Mouse (Mus musculus) E14TG2a.4 (cell line): ENCODE results near the gene Il17f.

Experiments
- CTCF ChIP-seq: conservative IDR thresholded peaks from 2 replicates; pipeline ENCODE4 v1.5.1; 2014; ENCODE audit warnings: low read length
- NANOG ChIP-seq: IDR thresholded peaks from 2 replicates; pipeline ENCODE4 v1.6.1; 2014; ENCODE audit warnings: borderline replicate concordance, low read length, mixed read lengths
- POU5F1 ChIP-seq: IDR thresholded peaks from 2 replicates; pipeline ENCODE4 v1.6.1; 2014; ENCODE audit warnings: low read length, borderline replicate concordance

GRCm38 (mm10) chr1:20759799-20760198, 30.6 kb downstream of the Il17f start:
- TF ChIP-seq CTCF = no peak
- TF ChIP-seq NANOG = no peak
- no peak for TF ChIP-seq POU5F1
